Mouse (Mus musculus) left cerebral cortex, postnatal 10 days (tissue): ENCODE results near the gene Elovl1. TPM values are rescaled to one million over a fixed set of nuclear protein-coding genes. Genes with fewer than 3 reads are reported as not detected.
A peak's percentile ranks its signal among the peaks of the same experiment; 100 is the strongest.

Source experiments
- DNase-seq, 2 experiments: peaks; one replicate each; pipeline ENCODE4 v3.0.0; 2021 to 2022; ENCODE audit warnings: low spot score in 2 of 2, mixed read lengths in 1 of 2; ENCODE audit errors: extremely low spot score in 1 of 2
- intact Hi-C: fragments of 180-260 bp; cut with DNase I; formaldehyde crosslinking; loops from one replicate; pipeline ENCODE4 v1.15.1; 2025
- total RNA-seq, 2 experiments: library from RNA; stranded (reverse); gene quantifications; 2 replicates each; pipeline ENCODE4 v1.2.3; 2021

Elovl1 gene
- total RNA-seq, 2 experiments from 2014 or later = 17.2 to 18.4 TPM

GRCm38 (mm10) chr4:118425374-118425773 lies 2.5 kb upstream of the Elovl1 start:
- no peak for DNase-seq
- intact Hi-C loops = no loop called here

- intact Hi-C loops = no loop called here
Observed at GRCm38 (mm10) chr4:118427415-118427767, 502 bp upstream of the Elovl1 start.

GRCm38 (mm10) chr4:118428531-118429214 lies 780 bp downstream of the Elovl1 start:
- DNase-seq = no peak
- intact Hi-C loops = no loop called here

More at GRCm38 (mm10) chr4:118427415-118427767, 502 bp upstream of the Elovl1 start:
- DNase-seq = no peak

GRCm38 (mm10) chr4:118429215-118429895 lies 1.5 kb downstream of the Elovl1 start:
- intact Hi-C loops = no loop called here
- DNase-seq = no peak

GRCm38 (mm10) chr4:118432332-118432731 lies 4.4 kb downstream of the Elovl1 start:
- DNase-seq = no peak
- intact Hi-C loops = no loop called here

GRCm38 (mm10) chr4:118436820-118437603 lies 9.1 kb downstream of the Elovl1 start, which contains the start of gene Cdc20:
TSS of gene Cdc20 (minus strand) at chr4:118437352.
- intact Hi-C loops = no loop called here

GRCm38 (mm10) chr4:118437829-118438253 lies 9.9 kb downstream of the Elovl1 start:
- intact Hi-C loops = no loop called here
- DNase-seq = no peak

More at GRCm38 (mm10) chr4:118436820-118437603, 9.1 kb downstream of the Elovl1 start, which contains the start of gene Cdc20:
- DNase-seq = peak; percentile 94 to 96

GRCm38 (mm10) chr4:118445088-118445487 lies 17.2 kb downstream of the Elovl1 start:
- DNase-seq = no peak
- intact Hi-C loops = loop anchor here (10.0 kb wide), 1 partner anchor 130 kb away; no protein-coding TSS in a partner anchor

- DNase-seq = peak in 1 of 2 experiments; percentile 70
Observed at GRCm38 (mm10) chr4:118445781-118446414, 18.0 kb downstream of the Elovl1 start.

GRCm38 (mm10) chr4:118446415-118447153 lies 18.7 kb downstream of the Elovl1 start:
- no peak for DNase-seq
- intact Hi-C loops = loop anchor here (10.0 kb wide), 1 partner anchor 128 kb away; no protein-coding TSS in a partner anchor

More at GRCm38 (mm10) chr4:118445781-118446414, 18.0 kb downstream of the Elovl1 start:
- intact Hi-C loops = loop anchor here (10.0 kb wide), 1 partner anchor 129 kb away; no protein-coding TSS in a partner anchor

- intact Hi-C loops = no loop called here
- DNase-seq = no peak
Observed at GRCm38 (mm10) chr4:118457345-118457975, 29.6 kb downstream of the Elovl1 start, which contains the start of gene Mpl. TSS of gene Mpl (minus strand) at chr4:118457513.

GRCm38 (mm10) chr4:118464956-118465355 lies 37.1 kb downstream of the Elovl1 start:
- no peak for DNase-seq
- intact Hi-C loops = no loop called here

- no peak for DNase-seq
- intact Hi-C loops = no loop called here
Observed at GRCm38 (mm10) chr4:118465697-118466163, 37.8 kb downstream of the Elovl1 start.

GRCm38 (mm10) chr4:118471281-118471680 lies 43.4 kb downstream of the Elovl1 start:
- no peak for DNase-seq
- intact Hi-C loops = no loop called here

GRCm38 (mm10) chr4:118472687-118473086 lies 44.8 kb downstream of the Elovl1 start:
- no peak for DNase-seq
- intact Hi-C loops = no loop called here

- no peak for DNase-seq
- intact Hi-C loops = no loop called here
Observed at GRCm38 (mm10) chr4:118476773-118477530, 49.1 kb downstream of the Elovl1 start.
